Mouse (Mus musculus): ENCODE data around the gene Cd151. TPM values are rescaled to one million over a fixed set of nuclear protein-coding genes. Genes with fewer than 3 reads are reported as not detected.

Cd151 gene
- total RNA-seq (2015; ENCODE audit: low replicate concordance) (5.2 TPM in 1 of 2 replicates, not detected in the other), total RNA-seq (2017; ENCODE audit: low replicate concordance) (9.5 and 11.0 TPM in 2 replicates)

GRCm38 (mm10) chr7:141467230-141468030 lies at the start of gene Cd151:
Cd151 (plus strand) TSS chr7:141467392.
- ATAC-seq (replicated peaks; ENCODE audit: low FRiP score, poor library complexity, severe bottlenecking), result peak; percentile 71

GRCm38 (mm10) chr7:141417731-141418681 lies 49.2 kb upstream of the Cd151 start:
- ATAC-seq (replicated peaks; ENCODE audit: low FRiP score, poor library complexity, severe bottlenecking), result no peak

GRCm38 (mm10) chr7:141418970-141419369 lies 48.2 kb upstream of the Cd151 start:
- no peak for ATAC-seq (replicated peaks; ENCODE audit: low FRiP score, poor library complexity, severe bottlenecking)

GRCm38 (mm10) chr7:141420030-141420702 lies 47.0 kb upstream of the Cd151 start:
- ATAC-seq (replicated peaks; ENCODE audit: low FRiP score, poor library complexity, severe bottlenecking), result no peak

- no peak for ATAC-seq (replicated peaks; ENCODE audit: low FRiP score, poor library complexity, severe bottlenecking)
Observed at GRCm38 (mm10) chr7:141423811-141424210, 43.4 kb upstream of the Cd151 start.

- ATAC-seq (replicated peaks; ENCODE audit: low FRiP score, poor library complexity, severe bottlenecking), result 0 out of 2 replicates have a peak, but pooled peaks have one; percentile 7
Observed at GRCm38 (mm10) chr7:141426948-141427730, 40.1 kb upstream of the Cd151 start.

GRCm38 (mm10) chr7:141428701-141429100 lies 38.5 kb upstream of the Cd151 start:
- no peak for ATAC-seq (replicated peaks; ENCODE audit: low FRiP score, poor library complexity, severe bottlenecking)

GRCm38 (mm10) chr7:141429310-141429709 lies 37.9 kb upstream of the Cd151 start, which contains the start of gene Cend1:
Cend1 (minus strand) TSS chr7:141429491.
- ATAC-seq (replicated peaks; ENCODE audit: low FRiP score, poor library complexity, severe bottlenecking), result no peak

GRCm38 (mm10) chr7:141429840-141430584 lies 37.2 kb upstream of the Cd151 start:
- no peak for ATAC-seq (replicated peaks; ENCODE audit: low FRiP score, poor library complexity, severe bottlenecking)

- ATAC-seq (replicated peaks; ENCODE audit: low FRiP score, poor library complexity, severe bottlenecking), result no peak
Observed at GRCm38 (mm10) chr7:141430585-141431240, 36.5 kb upstream of the Cd151 start.

- ATAC-seq (replicated peaks; ENCODE audit: low FRiP score, poor library complexity, severe bottlenecking), result no peak
Observed at GRCm38 (mm10) chr7:141431434-141432185, 35.6 kb upstream of the Cd151 start.

GRCm38 (mm10) chr7:141432186-141432611 lies 35.0 kb upstream of the Cd151 start:
- no peak for ATAC-seq (replicated peaks; ENCODE audit: low FRiP score, poor library complexity, severe bottlenecking)

- ATAC-seq (replicated peaks; ENCODE audit: low FRiP score, poor library complexity, severe bottlenecking), result no peak
Observed at GRCm38 (mm10) chr7:141432741-141433516, 34.3 kb upstream of the Cd151 start.

- no peak for ATAC-seq (replicated peaks; ENCODE audit: low FRiP score, poor library complexity, severe bottlenecking)
Observed at GRCm38 (mm10) chr7:141433517-141434400, 33.4 kb upstream of the Cd151 start.

GRCm38 (mm10) chr7:141434464-141434863 lies 32.7 kb upstream of the Cd151 start:
- ATAC-seq (replicated peaks; ENCODE audit: low FRiP score, poor library complexity, severe bottlenecking), result no peak
